Mouse (Mus musculus) midbrain, embryonic 10.5 days (tissue): ENCODE measurements around the gene Stard13. TPM values are rescaled to one million over a fixed set of nuclear protein-coding genes. Genes with fewer than 3 reads are reported as not detected.

ENCODE experiments used
- DNase-seq: peaks from one replicate; pipeline ENCODE4 v3.0.0-alpha.2; 2017; ENCODE audit warnings: low spot score
- H3K27ac ChIP-seq: fragments of 300-500 bp; sonication (generic); replicated peaks from 2 replicates; pipeline ENCODE4 v1.5.1; 2016; ENCODE audit warnings: mild to moderate bottlenecking
- H3K27me3 ChIP-seq: fragments of 300-500 bp; sonication (generic); 2 replicates; pipeline ENCODE4 v1.6.1; 2016; ENCODE audit warnings: low read depth, mild to moderate bottlenecking; ENCODE audit not compliant: poor library complexity, severe bottlenecking
- H3K36me3 ChIP-seq: fragments of 300-500 bp; sonication (generic); 2 replicates; pipeline ENCODE4 v1.6.1; 2016; ENCODE audit warnings: mild to moderate bottlenecking, moderate library complexity
- H3K4me1 ChIP-seq: fragments of 300-500 bp; sonication (generic); 2 replicates; pipeline ENCODE4 v1.6.1; 2016
- H3K4me3 ChIP-seq: fragments of 300-500 bp; sonication (generic); 2 replicates; pipeline ENCODE4 v1.5.1; 2016; ENCODE audit warnings: mild to moderate bottlenecking, moderate library complexity
- H3K9me3 ChIP-seq: fragments of 300-500 bp; sonication (generic); replicated peaks from 2 replicates; pipeline ENCODE4 v1.6.1; 2016; ENCODE audit warnings: mild to moderate bottlenecking
- WGBS: fragments of 180-500 bp; shearing (Covaris S2); methylation state at CpG from one replicate; pipeline ENCODE4 v1.1.7; 2016; 5-methylcytosine and 5-hydroxymethylcytosine counted together
- polyA plus RNA-seq: library from polyadenylated mRNA; unstranded; fragments of >200 nt; fragmentation: Nextera tagmentation; extraction: Ambion mirVana; gene quantifications from 2 replicates; pipeline ENCODE4 v1.2.1, GENCODE M21; 2016

The Stard13 gene
- polyA plus RNA-seq, 1 experiment from 2014 or later, result 2.9 TPM

DNA sequence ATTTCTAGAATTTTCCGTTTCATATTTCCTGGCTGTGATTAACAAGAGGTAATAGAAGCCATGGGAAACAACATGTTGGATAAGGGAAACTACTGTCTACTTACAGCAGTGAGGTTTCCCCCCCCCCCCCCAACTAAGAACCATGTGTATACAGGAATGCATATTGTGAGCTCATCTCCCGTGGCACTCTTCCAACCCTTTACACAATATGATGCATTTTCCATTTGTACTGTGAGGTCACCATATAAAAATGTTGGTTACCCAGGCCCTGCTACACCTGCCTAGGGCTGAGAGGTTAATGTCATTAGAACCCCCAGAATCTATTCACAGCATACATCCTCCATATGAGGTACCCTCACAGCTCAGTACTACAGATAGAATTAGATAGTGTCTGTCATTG is 115.8 kb downstream of the Stard13 start:
- Histone ChIP-seq H3K36me3 (no peaks in the 10 kb centered on the region), H3K4me1 (no peaks in the 10 kb centered on the region), H3K27me3 (no peaks in the 10 kb centered on the region), H3K9me3 (no peaks in the 10 kb centered on the region), H3K27ac (no peak overlapping the region), H3K4me3 (no peak overlapping the region)
- 88% methylated on average over 2 of the region's 2 CpGs for WGBS
- DNase-seq, result no peak

DNA sequence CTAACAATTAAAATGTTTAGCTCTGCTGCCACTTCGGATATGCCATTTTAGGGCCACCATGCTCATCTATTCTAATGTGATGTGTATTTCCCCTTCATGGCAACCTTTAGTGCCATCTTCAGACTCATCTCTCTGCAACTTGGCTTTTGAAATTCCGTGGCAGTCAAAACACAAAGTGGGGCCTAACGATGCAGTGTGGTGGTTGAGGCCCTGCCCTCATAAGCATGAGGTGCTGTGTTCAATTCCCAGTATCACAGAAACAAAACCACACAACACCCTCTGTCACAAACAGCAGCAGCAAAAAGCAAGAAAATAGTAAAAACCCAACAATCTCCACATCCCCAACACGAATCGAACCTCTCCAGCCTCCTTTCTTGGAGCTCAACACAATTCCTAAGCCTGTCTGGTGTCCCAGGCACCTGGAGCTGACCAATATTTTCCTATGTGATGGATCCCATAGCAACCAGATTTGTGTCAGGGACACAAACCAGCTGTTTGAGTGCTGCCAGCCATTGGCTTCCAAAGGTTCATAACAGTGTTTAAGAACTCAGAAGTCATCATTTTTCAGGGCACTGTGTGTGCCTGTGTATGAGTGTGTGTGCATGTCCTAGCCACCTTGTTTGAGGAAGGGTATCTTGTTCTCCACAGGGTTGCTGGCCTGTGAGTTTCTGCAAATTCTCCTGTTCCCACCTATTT is 117.3 kb downstream of the Stard13 start:
- DNase-seq, result no peak
- H3K4me3 ChIP-seq, result no peak overlapping the region
- no peaks in the 10 kb centered on the region for H3K36me3 ChIP-seq
- no peaks in the 10 kb centered on the region for H3K9me3 ChIP-seq
- H3K27me3 ChIP-seq, result no peaks in the 10 kb centered on the region
- H3K4me1 ChIP-seq, result no peaks in the 10 kb centered on the region
- H3K27ac ChIP-seq, result no peak overlapping the region
- 92% methylated on average over 5 of the region's 5 CpGs for WGBS

DNA sequence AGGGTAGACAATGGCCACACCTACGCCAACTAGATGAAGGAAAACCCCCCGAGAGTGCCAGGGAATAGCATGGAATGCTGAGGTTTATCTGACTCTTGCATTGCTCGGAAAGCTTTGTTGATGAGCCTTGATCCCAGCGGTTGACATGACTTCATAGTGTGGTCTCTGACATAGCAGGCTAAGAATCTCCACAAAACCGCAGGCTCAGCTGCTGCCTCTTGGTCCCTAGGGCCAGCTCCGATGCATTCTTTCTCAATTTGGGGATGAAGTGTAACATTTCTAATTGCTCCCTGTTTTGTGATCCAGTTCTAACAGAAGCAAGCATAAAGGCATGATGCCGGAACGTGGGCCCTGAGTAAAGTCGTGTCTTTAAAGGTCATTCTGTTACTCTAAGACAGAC is 120.9 kb downstream of the Stard13 start:
- Histone ChIP-seq H3K27ac (no peak overlapping the region), H3K9me3 (no peaks in the 10 kb centered on the region), H3K27me3 (no peaks in the 10 kb centered on the region), H3K4me3 (no peak overlapping the region), H3K36me3 (no peaks in the 10 kb centered on the region), H3K4me1 (0 out of 2 replicates have a peak, but pooled peaks cover 2% of the 10 kb centered on the region)
- DNase-seq, result no peak
- 89% methylated on average over 9 of the region's 9 CpGs for WGBS

DNA sequence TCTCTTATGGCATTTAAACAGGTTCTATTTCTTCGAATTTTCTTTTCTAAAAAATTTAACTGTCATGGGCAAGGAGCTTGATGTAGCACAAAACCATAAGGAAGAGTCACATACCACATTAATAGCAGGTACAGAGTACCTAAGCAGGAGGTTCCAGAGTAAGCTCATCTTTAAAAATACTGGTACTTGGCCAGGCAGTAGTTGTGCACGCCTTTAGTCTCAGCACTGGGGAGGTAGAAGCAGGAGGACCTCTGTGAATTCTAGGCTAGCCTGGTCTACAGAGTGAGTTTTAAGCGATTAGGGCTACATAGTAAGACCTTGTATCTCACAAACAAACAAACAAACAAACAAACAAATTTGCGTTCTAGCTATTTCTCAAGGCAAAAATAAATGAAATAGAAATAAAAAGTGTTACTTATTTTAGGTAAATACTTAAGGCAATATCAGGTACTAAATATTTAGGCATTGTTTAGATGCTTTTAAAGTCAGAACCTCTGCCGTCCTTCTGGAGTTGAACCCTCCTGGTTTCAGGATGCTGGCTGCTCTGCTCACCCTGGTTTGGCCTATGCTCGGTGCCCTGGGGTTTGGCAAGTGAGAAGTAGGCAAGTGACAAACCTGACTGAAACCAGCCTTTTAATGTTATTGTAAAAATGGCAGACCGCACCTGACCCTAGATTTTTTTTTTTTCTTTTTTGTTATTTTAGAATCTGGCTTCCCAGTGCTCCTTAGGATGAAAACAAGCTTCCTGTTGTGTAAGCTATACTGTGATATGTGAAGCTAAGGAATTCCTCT is 122.4 kb downstream of the Stard13 start:
- no peak for DNase-seq
- no peaks in the 10 kb centered on the region for H3K36me3 ChIP-seq
- no peak overlapping the region for H3K27ac ChIP-seq
- 88% methylated on average over 7 of the region's 7 CpGs for WGBS
- H3K4me3 ChIP-seq, result no peak overlapping the region
- H3K4me1 ChIP-seq, result 0 out of 2 replicates have a peak, but pooled peaks cover 2% of the 10 kb centered on the region
- no peaks in the 10 kb centered on the region for H3K27me3 ChIP-seq
- no peaks in the 10 kb centered on the region for H3K9me3 ChIP-seq

DNA sequence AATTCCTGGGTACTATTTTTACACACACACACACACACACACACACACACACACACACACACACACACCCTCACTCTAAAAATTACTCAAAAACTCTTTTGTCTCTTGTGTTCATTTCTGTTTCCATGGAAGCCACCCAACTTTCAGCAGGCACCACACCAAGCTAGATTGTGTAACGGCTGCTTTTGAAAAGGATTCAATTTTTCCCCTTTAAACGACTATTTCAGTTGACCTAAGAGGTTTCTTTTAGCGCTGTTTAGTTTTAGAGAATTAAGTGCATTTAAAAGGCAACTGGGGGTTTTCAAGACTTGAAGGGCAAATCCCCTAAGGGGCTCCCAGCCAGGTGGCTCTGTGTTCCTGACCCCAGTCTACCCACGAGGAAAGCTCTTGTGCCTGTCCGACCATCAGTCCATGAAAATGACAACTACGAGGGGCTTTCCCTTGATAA is 123.2 kb downstream of the Stard13 start:
- 0 out of 2 replicates have a peak, but pooled peaks cover 2% of the 10 kb centered on the region for H3K4me1 ChIP-seq
- no peaks in the 10 kb centered on the region for H3K9me3 ChIP-seq
- 70% methylated on average over 6 of the region's 6 CpGs for WGBS
- no peaks in the 10 kb centered on the region for H3K27me3 ChIP-seq
- no peak overlapping the region for H3K27ac ChIP-seq
- no peak for DNase-seq
- H3K4me3 ChIP-seq, result no peak overlapping the region
- H3K36me3 ChIP-seq, result no peaks in the 10 kb centered on the region

DNA sequence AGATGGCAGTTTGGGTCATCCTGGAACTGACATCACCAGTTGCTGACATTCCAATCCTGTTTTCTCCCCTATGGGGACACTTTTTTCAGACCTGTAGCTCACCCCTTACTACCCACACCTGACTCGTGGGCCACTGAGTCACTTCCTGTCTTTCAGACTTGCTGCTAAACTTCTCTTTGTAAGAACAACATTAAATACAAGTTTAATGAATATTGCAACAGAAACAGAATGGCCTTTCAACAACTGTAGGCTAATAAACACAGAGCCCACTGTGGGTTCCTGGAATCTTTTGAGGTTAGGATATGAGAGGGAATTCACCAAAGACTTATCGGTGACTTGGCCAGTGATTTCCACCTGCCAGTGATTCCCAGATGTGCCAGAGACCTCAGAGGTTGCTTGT is 123.8 kb downstream of the Stard13 start:
- no peaks in the 10 kb centered on the region for H3K9me3 ChIP-seq
- WGBS, result 86% methylated on average over 2 of the region's 2 CpGs
- H3K27ac ChIP-seq, result no peak overlapping the region
- H3K36me3 ChIP-seq, result no peaks in the 10 kb centered on the region
- DNase-seq, result no peak
- H3K4me1 ChIP-seq, result peaks cover 6% of the 10 kb centered on the region; the same call in 1 of the 2 replicates
- H3K27me3 ChIP-seq, result no peaks in the 10 kb centered on the region
- H3K4me3 ChIP-seq, result no peak overlapping the region

DNA sequence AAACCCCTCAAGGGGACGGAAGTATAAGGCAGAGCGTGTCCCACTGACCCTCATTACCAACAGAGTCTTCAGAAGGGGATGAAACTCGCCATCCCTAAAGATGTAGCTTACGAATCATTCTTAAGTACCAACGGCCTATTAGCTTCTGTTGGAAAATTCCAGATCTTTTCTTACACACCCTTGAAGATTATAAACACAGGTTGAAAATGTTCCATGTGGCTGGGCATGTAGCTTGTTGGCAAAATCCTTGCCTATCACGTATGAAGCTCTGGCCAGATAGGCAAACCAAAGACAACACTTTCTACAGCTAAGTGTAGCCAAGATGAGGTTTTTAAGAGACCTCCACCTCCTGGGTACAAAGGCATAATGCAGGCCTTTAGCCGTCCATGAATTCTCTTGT is 124.7 kb downstream of the Stard13 start:
- no peak overlapping the region for H3K27ac ChIP-seq
- WGBS, result 84% methylated on average over 7 of the region's 7 CpGs

DNA sequence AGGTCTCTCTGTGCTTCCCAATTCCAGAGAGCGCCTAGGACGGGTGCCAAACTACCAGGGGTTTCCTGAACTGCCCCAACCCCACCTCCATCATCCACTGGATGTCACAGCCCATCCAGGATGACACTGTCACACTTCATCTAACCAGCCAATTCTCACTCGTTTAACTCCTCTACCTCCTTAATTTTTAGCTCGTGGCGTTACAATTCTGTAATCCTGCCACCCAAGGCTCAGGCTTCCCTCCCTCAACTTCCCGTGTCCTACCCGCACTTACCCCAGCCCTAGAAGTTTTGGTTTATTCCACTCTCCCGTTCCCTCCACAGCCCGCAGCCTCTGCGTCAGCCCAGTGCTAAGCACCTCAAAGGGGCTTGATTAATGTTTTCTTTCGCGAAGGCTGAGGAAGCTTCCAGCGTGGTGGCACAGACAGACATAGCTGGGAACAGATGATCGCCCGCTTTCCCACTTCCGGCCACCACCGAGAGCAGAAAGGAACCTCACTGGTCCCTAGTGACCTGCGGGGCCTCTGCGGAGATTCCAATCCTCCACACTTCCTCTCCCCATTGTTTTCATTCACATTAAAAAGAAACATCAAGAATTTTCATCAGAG is 125.2 kb downstream of the Stard13 start:
- peak overlapping the region; percentile 13; the same call in 1 of the 2 replicates for H3K27ac ChIP-seq
- H3K4me3 ChIP-seq, result no peak overlapping the region
- no peaks in the 10 kb centered on the region for H3K36me3 ChIP-seq
- no peaks in the 10 kb centered on the region for H3K9me3 ChIP-seq
- no peak for DNase-seq
- WGBS, result 74% methylated on average over 19 of the region's 19 CpGs
- H3K4me1 ChIP-seq, result peaks cover 10% of the 10 kb centered on the region; the same call in 1 of the 2 replicates
- H3K27me3 ChIP-seq, result no peaks in the 10 kb centered on the region

More for the DNA sequence above, 124.7 kb downstream of the Stard13 start:
- Histone ChIP-seq H3K36me3 (no peaks in the 10 kb centered on the region), H3K4me1 (peaks cover 10% of the 10 kb centered on the region; the same call in 1 of the 2 replicates), H3K9me3 (no peaks in the 10 kb centered on the region), H3K27me3 (no peaks in the 10 kb centered on the region), H3K4me3 (no peak overlapping the region)
- no peak for DNase-seq

DNA sequence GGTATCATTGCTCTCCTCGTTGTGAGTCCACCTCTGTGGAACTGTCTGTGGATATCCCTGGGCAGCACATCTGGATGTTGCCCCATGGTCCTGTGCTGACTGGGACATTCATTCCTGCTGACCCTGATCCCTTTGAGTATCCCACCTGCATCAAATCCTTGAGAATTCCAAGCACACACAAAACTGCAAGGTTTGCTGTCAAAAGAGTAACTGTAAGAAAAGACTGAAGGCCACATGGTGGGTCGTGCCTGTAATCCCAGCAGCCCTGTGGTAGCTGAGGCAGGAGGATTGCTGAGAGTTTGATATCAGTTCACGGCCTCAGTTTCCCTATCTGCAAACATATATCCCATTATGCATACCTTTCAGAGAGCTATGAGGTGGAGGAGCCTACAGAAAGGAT is 126.8 kb downstream of the Stard13 start:
- H3K27me3 ChIP-seq, result no peaks in the 10 kb centered on the region
- no peak overlapping the region for H3K4me3 ChIP-seq
- DNase-seq, result no peak
- WGBS, result 87% methylated on average over 3 of the region's 3 CpGs
- H3K4me1 ChIP-seq, result peaks cover 10% of the 10 kb centered on the region; the same call in 1 of the 2 replicates
- no peaks in the 10 kb centered on the region for H3K9me3 ChIP-seq
- no peak overlapping the region for H3K27ac ChIP-seq
- no peaks in the 10 kb centered on the region for H3K36me3 ChIP-seq

DNA sequence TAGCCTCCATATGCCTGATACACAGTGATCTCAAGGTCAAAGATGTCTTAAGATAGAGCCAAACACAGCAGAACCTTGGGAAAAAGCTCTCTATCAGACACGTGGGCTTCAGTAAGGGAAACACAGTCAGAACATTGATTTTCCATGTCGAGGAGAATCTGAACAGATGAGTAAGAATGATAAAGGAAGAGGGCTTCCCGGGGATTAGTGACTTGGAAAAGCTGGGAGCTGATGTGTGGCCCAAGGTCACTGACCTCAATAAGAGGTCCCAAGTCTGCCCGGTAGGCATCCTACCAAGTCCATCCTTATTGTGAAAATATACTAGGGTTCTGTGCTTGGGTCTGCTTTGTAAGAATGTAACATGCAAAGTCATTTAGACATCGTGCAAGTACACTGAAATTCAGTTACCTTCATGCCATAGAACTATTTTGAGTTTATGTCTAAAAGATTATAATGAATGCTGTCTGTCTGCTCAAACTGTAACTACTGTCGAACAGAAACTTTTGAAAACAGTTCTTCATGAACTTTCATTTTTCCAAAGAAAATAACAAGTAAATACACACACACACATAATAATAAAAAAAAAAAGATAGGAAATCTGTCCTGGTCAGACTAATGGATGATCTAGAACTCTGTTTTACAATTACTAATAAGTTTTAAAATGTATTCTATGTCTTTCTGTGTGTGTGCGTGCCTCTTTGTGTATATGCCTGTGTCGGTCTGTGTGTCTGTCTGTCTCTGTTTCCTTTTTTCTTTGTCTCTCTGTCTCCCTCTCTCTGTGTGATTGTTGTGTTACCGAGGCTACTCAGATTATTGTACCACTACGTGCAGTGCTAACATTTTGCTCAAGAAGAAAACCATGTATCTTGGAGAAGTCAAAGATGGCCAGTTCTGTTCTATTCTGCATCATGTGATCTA is 128.3 kb downstream of the Stard13 start:
- no peak for DNase-seq
- no peak overlapping the region for H3K27ac ChIP-seq
- no peak overlapping the region for H3K4me3 ChIP-seq
- no peaks in the 10 kb centered on the region for H3K9me3 ChIP-seq
- H3K36me3 ChIP-seq, result no peaks in the 10 kb centered on the region
- WGBS, result 79% methylated on average over 10 of the region's 10 CpGs
- peaks cover 8% of the 10 kb centered on the region; the same call in 1 of the 2 replicates for H3K4me1 ChIP-seq
- no peaks in the 10 kb centered on the region for H3K27me3 ChIP-seq

DNA sequence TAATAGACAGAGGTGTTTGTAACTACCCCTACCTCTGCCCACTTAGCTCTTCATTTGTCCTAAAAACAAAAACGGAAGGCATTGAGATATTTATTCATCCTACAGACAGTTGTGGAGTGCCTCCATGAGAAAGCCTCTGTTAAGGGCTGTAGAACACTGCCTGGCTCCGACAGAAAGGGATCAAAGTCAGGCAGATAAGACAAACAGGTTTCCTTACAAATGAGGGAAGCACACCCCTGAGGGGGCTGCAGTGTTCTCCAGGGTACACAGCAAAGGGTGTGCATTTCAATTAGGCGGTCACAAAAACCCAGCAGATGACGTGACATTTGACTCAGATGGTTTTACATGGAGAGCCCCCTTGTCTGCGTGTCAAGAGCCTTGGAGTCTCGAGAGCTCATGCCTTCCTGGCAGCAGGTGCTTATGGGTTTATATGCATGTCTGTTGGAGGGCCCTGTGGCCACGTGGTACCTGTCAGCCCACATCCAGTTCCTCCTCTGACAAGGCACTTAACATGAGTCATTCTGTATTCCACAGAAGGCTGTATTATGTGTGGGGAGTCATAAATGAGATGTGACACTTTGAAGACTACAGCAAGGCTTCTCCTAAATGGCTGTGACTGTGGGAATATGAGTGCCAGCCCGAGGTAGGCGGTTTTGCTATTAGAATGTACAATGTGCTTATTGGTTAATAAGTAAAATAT is 129.1 kb downstream of the Stard13 start:
- WGBS, result 71% methylated on average over 9 of the region's 9 CpGs
- DNase-seq, result no peak
- no peaks in the 10 kb centered on the region for H3K36me3 ChIP-seq

More for the DNA sequence above, 129.1 kb downstream of the Stard13 start:
- Histone ChIP-seq H3K27me3 (no peaks in the 10 kb centered on the region), H3K4me1 (peaks cover 8% of the 10 kb centered on the region; the same call in 1 of the 2 replicates), H3K27ac (0 out of 2 replicates have a peak overlapping the region, but pooled peaks have one; percentile 13), H3K9me3 (no peaks in the 10 kb centered on the region), H3K4me3 (no peak overlapping the region)
